Mouse (Mus musculus): ENCODE results near the gene Cebpe. TPM values are rescaled to one million over a fixed set of nuclear protein-coding genes. Genes with fewer than 3 reads are reported as not detected.

Cebpe gene
- polyA plus RNA-seq, 1 experiment from 2014 or later: not detected

DNA sequence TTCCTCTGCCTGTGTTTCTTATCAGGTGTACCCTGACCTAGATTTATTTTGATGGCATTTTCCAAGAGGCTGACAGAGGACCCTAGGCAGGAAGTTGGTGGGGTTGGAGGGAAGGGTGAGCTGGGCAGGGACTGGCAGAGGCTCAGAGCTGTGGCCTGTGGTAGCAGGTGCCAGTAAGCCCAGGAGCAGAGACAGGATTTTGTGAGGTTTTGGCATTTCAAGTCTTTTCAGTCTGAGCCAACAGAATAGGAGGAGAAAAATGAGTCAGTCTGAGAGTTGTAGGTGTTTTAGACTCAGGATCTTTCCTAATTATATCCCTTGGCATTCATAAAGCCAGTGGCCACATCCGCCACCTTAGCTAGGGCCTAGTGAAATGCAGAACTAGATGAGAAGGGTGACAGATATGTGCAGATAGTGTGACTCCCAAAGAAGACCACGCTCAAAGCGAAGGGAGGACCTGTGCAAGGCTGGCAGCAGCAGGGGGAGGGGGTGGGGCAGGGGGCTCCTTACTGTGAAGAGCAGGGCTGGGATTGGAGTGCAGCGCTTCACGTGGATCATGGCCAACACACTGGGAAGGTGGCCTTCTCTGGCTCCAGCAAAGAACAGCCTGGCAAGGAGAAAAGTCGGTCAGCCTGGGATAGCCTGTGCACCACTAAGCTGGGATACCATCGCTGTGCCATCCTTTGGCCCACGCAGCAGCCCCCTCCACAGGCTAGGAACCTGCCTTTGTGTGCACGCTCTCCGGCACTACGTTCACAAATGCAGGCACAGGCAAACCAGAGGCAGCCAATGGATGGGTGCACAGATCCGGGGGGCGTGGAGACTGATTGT is 17.1 kb upstream of the Cebpe start:
- Histone ChIP-seq H3K4me3 (ENCODE audit: low read length) (no peak overlapping the region), H3K27ac (ENCODE audit: low read depth, low read length) (no peak overlapping the region), H3K4me2 (replicated peaks; ENCODE audit: low read depth, low read length) (no peak overlapping the region), H3K36me3 (ENCODE audit: control insufficient read depth, insufficient read depth, low read length) (no peaks in the 10 kb centered on the region), H3K9me3 (ENCODE audit: control insufficient read depth, low read length) (no peaks in the 10 kb centered on the region), H3K27me3 (ENCODE audit: control insufficient read depth, insufficient read depth, low read length) (no peaks in the 10 kb centered on the region), H3K9ac (ENCODE audit: low read depth, low read length) (no peak overlapping the region), H3K4me1 (ENCODE audit: control insufficient read depth, insufficient read depth, low read length) (no peaks in the 10 kb centered on the region)
- no peak for ATAC-seq (ENCODE audit: low FRiP score, low TSS enrichment)
- 67% methylated on average over 13 of the region's 13 CpGs for WGBS

- ATAC-seq (ENCODE audit: low FRiP score, low TSS enrichment): no peak
- H3K9me3 ChIP-seq (ENCODE audit: control insufficient read depth, low read length): no peaks in the 10 kb centered on the region
- 78% methylated on average over 5 of the region's 5 CpGs for WGBS
- no peak overlapping the region for H3K4me3 ChIP-seq (ENCODE audit: low read length)
- H3K27ac ChIP-seq (ENCODE audit: low read depth, low read length): no peak overlapping the region
- H3K27me3 ChIP-seq (ENCODE audit: control insufficient read depth, insufficient read depth, low read length): no peaks in the 10 kb centered on the region
- H3K4me1 ChIP-seq (ENCODE audit: control insufficient read depth, insufficient read depth, low read length): 0 out of 2 replicates have a peak, but pooled peaks cover under 1% of the 10 kb centered on the region
- no peak overlapping the region for H3K9ac ChIP-seq (ENCODE audit: low read depth, low read length)
- H3K4me2 ChIP-seq (replicated peaks; ENCODE audit: low read depth, low read length): no peak overlapping the region
- no peaks in the 10 kb centered on the region for H3K36me3 ChIP-seq (ENCODE audit: control insufficient read depth, insufficient read depth, low read length)
These were observed 15.6 kb upstream of the Cebpe start for GRCm38 (mm10) chr14:54727565-54727964.

- Histone ChIP-seq H3K9ac (ENCODE audit: low read depth, low read length) (no peak overlapping the region), H3K27me3 (ENCODE audit: control insufficient read depth, insufficient read depth, low read length) (no peaks in the 10 kb centered on the region), H3K4me2 (replicated peaks; ENCODE audit: low read depth, low read length) (no peak overlapping the region), H3K27ac (ENCODE audit: low read depth, low read length) (no peak overlapping the region), H3K9me3 (ENCODE audit: control insufficient read depth, low read length) (no peaks in the 10 kb centered on the region; the same call in 1 of the 2 replicates), H3K36me3 (ENCODE audit: control insufficient read depth, insufficient read depth, low read length) (no peaks in the 10 kb centered on the region), H3K4me3 (ENCODE audit: low read length) (no peak overlapping the region), H3K4me1 (ENCODE audit: control insufficient read depth, insufficient read depth, low read length) (0 out of 2 replicates have a peak, but pooled peaks cover 2% of the 10 kb centered on the region)
- no peak for ATAC-seq (ENCODE audit: low FRiP score, low TSS enrichment)
- 85% methylated on average over 6 of the region's 6 CpGs for WGBS
These were observed 12.1 kb upstream of the Cebpe start for GRCm38 (mm10) chr14:54724049-54724448.

GRCm38 (mm10) chr14:54721711-54722110 is 9.7 kb upstream of the Cebpe start:
- no peaks in the 10 kb centered on the region for H3K36me3 ChIP-seq (ENCODE audit: control insufficient read depth, insufficient read depth, low read length)
- H3K9me3 ChIP-seq (ENCODE audit: control insufficient read depth, low read length): no peaks in the 10 kb centered on the region; the same call in 1 of the 2 replicates
- H3K4me2 ChIP-seq (replicated peaks; ENCODE audit: low read depth, low read length): no peak overlapping the region
- H3K9ac ChIP-seq (ENCODE audit: low read depth, low read length): no peak overlapping the region
- H3K27ac ChIP-seq (ENCODE audit: low read depth, low read length): no peak overlapping the region
- H3K27me3 ChIP-seq (ENCODE audit: control insufficient read depth, insufficient read depth, low read length): no peaks in the 10 kb centered on the region
- 0 out of 2 replicates have a peak, but pooled peaks cover 2% of the 10 kb centered on the region for H3K4me1 ChIP-seq (ENCODE audit: control insufficient read depth, insufficient read depth, low read length)
- ATAC-seq (ENCODE audit: low FRiP score, low TSS enrichment): no peak
- 75% methylated on average over 10 of the region's 10 CpGs for WGBS
- H3K4me3 ChIP-seq (ENCODE audit: low read length): no peak overlapping the region

DNA sequence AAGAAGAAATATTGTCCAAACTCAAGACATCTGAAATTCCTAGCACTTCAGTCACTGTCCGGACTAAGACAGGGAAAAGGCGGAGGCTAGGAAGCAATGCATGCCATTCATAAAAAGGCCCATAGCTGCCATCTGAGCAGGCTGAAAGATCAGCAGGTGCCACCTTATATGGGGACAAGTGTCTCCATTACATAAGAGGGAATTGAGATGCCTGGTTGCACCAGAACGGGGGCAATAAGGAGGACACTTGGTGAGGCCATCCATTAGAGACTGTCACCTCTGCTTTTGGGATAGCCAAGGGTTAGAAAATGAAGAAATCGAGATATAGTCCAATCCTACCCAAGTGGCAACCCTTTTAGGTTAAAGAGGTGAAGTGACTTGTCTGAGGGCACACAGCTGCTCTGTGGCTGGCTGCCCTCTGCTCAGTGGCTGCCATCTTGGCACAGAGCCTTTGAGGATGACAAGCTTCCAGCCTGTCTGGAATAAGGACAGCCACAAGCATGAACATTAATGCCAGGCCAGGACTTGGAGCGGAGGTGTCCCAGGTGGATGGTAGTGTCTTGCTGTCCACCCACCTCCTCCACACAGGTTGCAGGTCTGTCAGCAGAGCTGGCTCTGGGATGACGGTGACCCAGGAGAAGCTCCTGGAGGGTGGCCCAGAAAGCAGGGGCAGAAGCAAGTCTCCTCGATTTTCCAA is 8.8 kb upstream of the Cebpe start:
- Histone ChIP-seq H3K9me3 (ENCODE audit: control insufficient read depth, low read length) (no peaks in the 10 kb centered on the region; the same call in 1 of the 2 replicates), H3K9ac (ENCODE audit: low read depth, low read length) (no peak overlapping the region), H3K27me3 (ENCODE audit: control insufficient read depth, insufficient read depth, low read length) (no peaks in the 10 kb centered on the region), H3K27ac (ENCODE audit: low read depth, low read length) (no peak overlapping the region), H3K36me3 (ENCODE audit: control insufficient read depth, insufficient read depth, low read length) (no peaks in the 10 kb centered on the region), H3K4me2 (replicated peaks; ENCODE audit: low read depth, low read length) (no peak overlapping the region), H3K4me1 (ENCODE audit: control insufficient read depth, insufficient read depth, low read length) (0 out of 2 replicates have a peak, but pooled peaks cover 2% of the 10 kb centered on the region), H3K4me3 (ENCODE audit: low read length) (no peak overlapping the region)
- 90% methylated on average over 6 of the region's 7 CpGs for WGBS
- ATAC-seq (ENCODE audit: low FRiP score, low TSS enrichment): no peak

DNA sequence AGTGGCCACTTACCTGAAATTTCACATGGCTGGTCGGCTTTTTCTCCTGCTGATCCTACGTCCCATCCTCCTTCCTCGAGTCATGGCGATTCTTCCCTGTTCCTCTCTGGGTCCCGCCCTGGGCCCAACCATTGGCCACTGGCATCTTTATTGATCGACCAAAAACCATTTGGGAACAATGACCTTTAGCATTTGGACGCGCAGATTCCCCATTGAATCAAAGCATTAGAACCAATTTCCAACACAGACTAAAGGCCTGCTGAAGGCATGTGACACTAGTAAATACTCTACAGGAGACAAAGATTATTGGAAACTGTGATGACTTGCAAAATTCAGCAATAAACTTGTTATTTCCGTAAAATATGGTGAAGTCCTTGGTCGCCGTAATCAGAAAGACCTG is 8.1 kb upstream of the Cebpe start:
- ATAC-seq (ENCODE audit: low FRiP score, low TSS enrichment): no peak
- H3K9me3 ChIP-seq (ENCODE audit: control insufficient read depth, low read length): no peaks in the 10 kb centered on the region; the same call in 1 of the 2 replicates

DNA sequence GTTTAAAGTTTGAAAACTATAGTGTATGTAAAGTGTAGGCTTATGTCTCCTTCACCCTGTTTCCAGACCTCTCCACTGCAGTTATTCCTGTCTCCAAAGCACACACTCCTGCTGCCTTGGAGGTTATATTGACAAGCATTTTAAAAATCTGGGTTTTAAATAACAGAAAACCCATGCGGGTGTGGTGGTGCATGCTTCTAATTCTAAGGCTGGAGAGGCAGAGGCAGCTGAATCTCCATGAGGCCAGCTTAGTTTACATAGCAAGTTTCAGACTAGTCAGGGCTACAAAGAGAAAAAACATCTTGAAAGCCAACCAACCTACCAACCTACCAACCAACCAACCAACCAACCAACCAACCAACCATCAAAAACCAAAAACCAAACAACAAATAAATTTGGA is 3.4 kb upstream of the Cebpe start:
- no peaks in the 10 kb centered on the region for H3K27me3 ChIP-seq (ENCODE audit: control insufficient read depth, insufficient read depth, low read length)
- no peaks in the 10 kb centered on the region for H3K36me3 ChIP-seq (ENCODE audit: control insufficient read depth, insufficient read depth, low read length)
- H3K4me1 ChIP-seq (ENCODE audit: control insufficient read depth, insufficient read depth, low read length): peaks cover 6% of the 10 kb centered on the region; the same call in 1 of the 2 replicates
- no peaks in the 10 kb centered on the region; the same call in 1 of the 2 replicates for H3K9me3 ChIP-seq (ENCODE audit: control insufficient read depth, low read length)
- no peak for ATAC-seq (ENCODE audit: low FRiP score, low TSS enrichment)
- H3K4me3 ChIP-seq (ENCODE audit: low read length): no peak overlapping the region
- no peak overlapping the region for H3K9ac ChIP-seq (ENCODE audit: low read depth, low read length)
- H3K4me2 ChIP-seq (replicated peaks; ENCODE audit: low read depth, low read length): no peak overlapping the region; the same call in 1 of the 2 replicates
- 88% methylated on average over 1 of the region's 1 CpGs for WGBS
- no peak overlapping the region for H3K27ac ChIP-seq (ENCODE audit: low read depth, low read length)

More for the DNA sequence above, 8.1 kb upstream of the Cebpe start:
- H3K9ac ChIP-seq (ENCODE audit: low read depth, low read length): no peak overlapping the region
- 90% methylated on average over 11 of the region's 11 CpGs for WGBS
- H3K36me3 ChIP-seq (ENCODE audit: control insufficient read depth, insufficient read depth, low read length): no peaks in the 10 kb centered on the region
- no peak overlapping the region for H3K4me2 ChIP-seq (replicated peaks; ENCODE audit: low read depth, low read length)
- H3K27me3 ChIP-seq (ENCODE audit: control insufficient read depth, insufficient read depth, low read length): no peaks in the 10 kb centered on the region
- 0 out of 2 replicates have a peak, but pooled peaks cover 2% of the 10 kb centered on the region for H3K4me1 ChIP-seq (ENCODE audit: control insufficient read depth, insufficient read depth, low read length)
- H3K27ac ChIP-seq (ENCODE audit: low read depth, low read length): no peak overlapping the region
- H3K4me3 ChIP-seq (ENCODE audit: low read length): no peak overlapping the region

DNA sequence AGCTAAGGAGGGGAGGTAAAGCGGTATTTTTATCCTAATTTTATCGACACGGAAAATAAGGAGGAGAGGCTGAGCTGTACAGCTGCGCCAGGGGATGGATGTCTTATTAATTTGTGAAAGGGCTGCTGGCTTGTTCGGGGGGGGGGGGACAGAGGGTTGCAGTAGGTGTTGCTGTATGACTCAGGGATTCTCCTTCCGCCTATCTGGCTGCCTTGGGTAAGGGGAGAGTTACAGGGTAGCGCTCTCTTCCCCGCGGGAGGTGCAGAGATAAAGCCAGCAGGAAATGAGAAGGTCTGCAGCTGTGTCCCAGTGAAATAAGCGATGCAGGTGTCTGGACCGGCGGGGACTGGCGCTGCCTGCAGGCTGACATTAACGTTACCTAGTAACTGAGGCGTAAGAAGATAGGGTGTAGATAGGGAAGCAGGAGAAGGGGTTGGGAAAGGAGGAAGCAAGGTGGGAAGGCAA is 2.7 kb upstream of the Cebpe start:
- no peak overlapping the region for H3K27ac ChIP-seq (ENCODE audit: low read depth, low read length)
- 2% methylated on average over 15 of the region's 15 CpGs for WGBS
- peak overlapping the region; percentile 49 for H3K4me2 ChIP-seq (replicated peaks; ENCODE audit: low read depth, low read length)
- no peaks in the 10 kb centered on the region; the same call in 1 of the 2 replicates for H3K9me3 ChIP-seq (ENCODE audit: control insufficient read depth, low read length)
- no peak overlapping the region; the same call in 1 of the 2 replicates for H3K9ac ChIP-seq (ENCODE audit: low read depth, low read length)
- H3K4me3 ChIP-seq (ENCODE audit: low read length): peak overlapping the region; percentile 25
- H3K27me3 ChIP-seq (ENCODE audit: control insufficient read depth, insufficient read depth, low read length): no peaks in the 10 kb centered on the region
- H3K4me1 ChIP-seq (ENCODE audit: control insufficient read depth, insufficient read depth, low read length): peaks cover 6% of the 10 kb centered on the region; the same call in 1 of the 2 replicates
- peak; percentile 41; the same call in 1 of the 2 replicates for ATAC-seq (ENCODE audit: low FRiP score, low TSS enrichment)
- H3K36me3 ChIP-seq (ENCODE audit: control insufficient read depth, insufficient read depth, low read length): no peaks in the 10 kb centered on the region

Measured in kidney, embryonic 14.5 days (tissue).